Mouse (Mus musculus) urinary bladder, postnatal 25 days (tissue): ENCODE data around the gene Slc37a4.
"Not testable (repeated sequence)": the region's sequence is repeated elsewhere in the genome, so short reads cannot be mapped to it uniquely, and the experiment has no call there.

ENCODE experiments used
- DNase-seq: peaks from one replicate; pipeline ENCODE4 v3.0.0; 2022; ENCODE audit warnings: low spot score

Gene Slc37a4

GRCm38 (mm10) chr9:44396684-44397411 lies at the start of gene Slc37a4:
TSS of gene Slc37a4 (plus strand) at chr9:44396852.
- DNase-seq, result peak; percentile 86

- DNase-seq, result no peak
Observed at GRCm38 (mm10) chr9:44347166-44347565, 49.5 kb upstream of the Slc37a4 start.

GRCm38 (mm10) chr9:44347621-44348020 lies 49.0 kb upstream of the Slc37a4 start:
- DNase-seq, result no peak

- DNase-seq, result no peak
Observed at GRCm38 (mm10) chr9:44348546-44348945, 48.1 kb upstream of the Slc37a4 start.

- DNase-seq, result no peak
Observed at GRCm38 (mm10) chr9:44351396-44351795, 45.3 kb upstream of the Slc37a4 start.

GRCm38 (mm10) chr9:44352337-44352736 lies 44.3 kb upstream of the Slc37a4 start:
- no peak for DNase-seq

GRCm38 (mm10) chr9:44353142-44353541 lies 43.5 kb upstream of the Slc37a4 start:
- DNase-seq, result no peak

GRCm38 (mm10) chr9:44357207-44357606 lies 39.4 kb upstream of the Slc37a4 start:
- DNase-seq, result no peak

GRCm38 (mm10) chr9:44361190-44361917 lies 35.3 kb upstream of the Slc37a4 start, which contains the start of gene Vps11:
TSS of gene Vps11 (minus strand) at chr9:44361670.
- DNase-seq, result peak; percentile 92

GRCm38 (mm10) chr9:44361931-44362330 lies 34.7 kb upstream of the Slc37a4 start:
- DNase-seq, result not testable (repeated sequence)

- no peak for DNase-seq
Observed at GRCm38 (mm10) chr9:44364480-44364879, 32.2 kb upstream of the Slc37a4 start.

GRCm38 (mm10) chr9:44373386-44373785 lies 23.3 kb upstream of the Slc37a4 start:
- DNase-seq, result no peak

GRCm38 (mm10) chr9:44376141-44376540 lies 20.5 kb upstream of the Slc37a4 start:
- DNase-seq, result no peak

GRCm38 (mm10) chr9:44377335-44377734 lies 19.3 kb upstream of the Slc37a4 start:
- DNase-seq, result not testable (repeated sequence)

GRCm38 (mm10) chr9:44378153-44378730 lies 18.4 kb upstream of the Slc37a4 start:
- no peak for DNase-seq

- peak; percentile 99 for DNase-seq
Observed at GRCm38 (mm10) chr9:44379054-44379834, 17.4 kb upstream of the Slc37a4 start, which contains the start of gene Hyou1. TSS of gene Hyou1 (plus strand) at chr9:44379490.

- DNase-seq, result no peak
Observed at GRCm38 (mm10) chr9:44379862-44380261, 16.8 kb upstream of the Slc37a4 start.

GRCm38 (mm10) chr9:44384596-44384995 lies 12.1 kb upstream of the Slc37a4 start:
- DNase-seq, result no peak

GRCm38 (mm10) chr9:44387221-44387620 lies 9.4 kb upstream of the Slc37a4 start:
- no peak for DNase-seq

GRCm38 (mm10) chr9:44389273-44389672 lies 7.4 kb upstream of the Slc37a4 start:
- peak; percentile 34 for DNase-seq

- peak; percentile 75 for DNase-seq
Observed at GRCm38 (mm10) chr9:44391466-44391865, 5.2 kb upstream of the Slc37a4 start.

GRCm38 (mm10) chr9:44398087-44398486 lies 1.4 kb downstream of the Slc37a4 start:
- no peak for DNase-seq
